Mouse (Mus musculus): ENCODE measurements at regions not wholly inside any gene's neighbourhood (a gene's known extent, or its start where the extent isn't known, plus 50 kb on each side); places are given as distances from the start of the nearest gene placed in this dataset.
A peak's percentile ranks its signal among the peaks of the same experiment; 100 is the strongest.

DNA sequence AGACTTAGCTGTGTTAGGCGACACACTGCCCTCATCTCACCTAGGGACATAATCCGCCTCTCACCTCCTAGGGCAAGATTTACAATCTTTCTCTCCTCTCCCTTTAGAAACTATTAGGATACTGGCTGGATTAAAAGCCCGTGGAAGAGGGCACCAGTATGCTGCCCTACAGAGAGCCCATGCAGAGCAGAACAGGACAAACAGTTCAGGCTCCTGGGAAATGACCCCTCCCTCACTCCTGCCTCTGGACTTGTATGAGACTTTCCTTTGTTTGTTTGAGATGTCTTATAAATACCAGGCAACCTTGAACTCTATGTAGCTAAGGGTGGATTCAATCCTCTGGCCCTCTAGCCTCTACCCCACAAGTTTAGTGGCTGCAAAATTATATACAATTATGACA is 81.8 kb upstream of the Barx2 start:
- Histone ChIP-seq H3K4me1 (peaks cover 12% of the 10 kb centered on the region), H3K9ac (no peak overlapping the region), H3K4me3 (no peak overlapping the region), H3K9me3 (replicated peaks) (no peaks in the 10 kb centered on the region), H3K4me2 (no peak overlapping the region), H3K36me3 (ENCODE audit: poor library complexity, severe bottlenecking) (no peaks in the 10 kb centered on the region), H3K27ac (no peak overlapping the region), H3K27me3 (no peaks in the 10 kb centered on the region)
- 59% methylated on average over 3 of the region's 3 CpGs for whole genome bisulfite sequencing
- ATAC-seq, result no peak

- 69% methylated on average over 4 of the region's 4 CpGs for WGBS
These were observed 82.4 kb upstream of the Barx2 start for GRCm38 (mm10) chr9:31995700-31996099.

DNA sequence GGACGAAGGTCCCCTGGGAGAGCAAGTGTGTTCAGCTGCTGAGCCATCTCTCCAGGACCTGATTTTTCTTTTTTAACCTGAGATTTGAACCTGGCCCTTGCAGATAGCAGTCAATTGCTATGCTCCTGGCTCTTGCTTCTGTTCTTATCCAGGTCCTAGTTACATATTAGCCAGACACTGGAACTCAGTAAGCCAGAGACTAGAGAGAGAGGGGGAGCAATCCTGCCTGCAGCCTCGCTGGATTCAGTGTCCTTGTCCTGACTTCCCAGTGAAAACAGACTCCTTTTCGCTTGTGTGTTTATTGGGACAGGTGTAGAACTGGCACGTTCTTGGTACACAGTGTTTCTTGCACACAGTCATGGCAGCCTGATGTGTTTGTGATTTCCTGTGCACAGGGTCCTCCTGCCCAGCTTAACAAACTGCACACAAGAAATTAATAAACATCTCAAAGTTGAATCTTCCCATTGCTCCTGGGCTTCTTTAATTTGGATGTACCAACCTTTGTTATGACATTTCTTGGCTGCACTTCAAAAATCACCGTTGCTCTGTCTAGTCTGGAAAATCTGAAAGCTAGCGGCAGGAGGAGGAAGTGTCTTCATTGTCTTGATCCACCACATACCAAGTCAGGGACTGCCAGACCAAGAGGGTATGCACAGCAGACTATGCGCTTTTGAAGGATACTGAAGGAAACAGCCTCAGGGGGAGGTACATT is 83.4 kb upstream of the Barx2 start:
- ATAC-seq, result no peak
- WGBS, result 65% methylated on average over 7 of the region's 7 CpGs
- Histone ChIP-seq H3K9ac (no peak overlapping the region), H3K36me3 (ENCODE audit: poor library complexity, severe bottlenecking) (no peaks in the 10 kb centered on the region), H3K27me3 (no peaks in the 10 kb centered on the region), H3K4me1 (peaks cover 7% of the 10 kb centered on the region; the same call in 1 of the 2 replicates), H3K4me3 (no peak overlapping the region), H3K27ac (no peak overlapping the region), H3K4me2 (no peak overlapping the region), H3K9me3 (replicated peaks) (no peaks in the 10 kb centered on the region)

More at GRCm38 (mm10) chr9:31995700-31996099, 82.4 kb upstream of the Barx2 start:
- H3K4me3 ChIP-seq, result no peak overlapping the region
- no peak overlapping the region for H3K4me2 ChIP-seq
- ATAC-seq, result no peak
- H3K9me3 ChIP-seq (replicated peaks), result no peaks in the 10 kb centered on the region
- no peaks in the 10 kb centered on the region for H3K27me3 ChIP-seq
- peaks cover 7% of the 10 kb centered on the region; the same call in 1 of the 2 replicates for H3K4me1 ChIP-seq
- no peak overlapping the region for H3K27ac ChIP-seq
- H3K36me3 ChIP-seq (ENCODE audit: poor library complexity, severe bottlenecking), result no peaks in the 10 kb centered on the region
- no peak overlapping the region for H3K9ac ChIP-seq

- no peak overlapping the region for H3K9ac ChIP-seq
- no peaks in the 10 kb centered on the region for H3K36me3 ChIP-seq (ENCODE audit: poor library complexity, severe bottlenecking)
- H3K4me2 ChIP-seq, result no peak overlapping the region
- peak; percentile 33; the same call in 1 of the 2 replicates for ATAC-seq
- WGBS, result 60% methylated on average over 25 of the region's 25 CpGs
- H3K27me3 ChIP-seq, result no peaks in the 10 kb centered on the region
- H3K27ac ChIP-seq, result 0 out of 2 replicates have a peak overlapping the region, but pooled peaks have one; percentile 14
- peaks cover 7% of the 10 kb centered on the region; the same call in 1 of the 2 replicates for H3K4me1 ChIP-seq
- no peaks in the 10 kb centered on the region for H3K9me3 ChIP-seq (replicated peaks)
- H3K4me3 ChIP-seq, result no peak overlapping the region
These were observed 84.2 kb upstream of the Barx2 start for GRCm38 (mm10) chr9:31997178-31998097.

- Histone ChIP-seq H3K27ac (no peak overlapping the region), H3K9me3 (replicated peaks) (no peaks in the 10 kb centered on the region), H3K4me2 (no peak overlapping the region), H3K4me3 (no peak overlapping the region), H3K4me1 (peaks cover 7% of the 10 kb centered on the region; the same call in 1 of the 2 replicates), H3K27me3 (no peaks in the 10 kb centered on the region), H3K9ac (no peak overlapping the region), H3K36me3 (ENCODE audit: poor library complexity, severe bottlenecking) (no peaks in the 10 kb centered on the region)
- ATAC-seq, result no peak
- WGBS, result 70% methylated on average over 4 of the region's 4 CpGs
These were observed 85.4 kb upstream of the Barx2 start for GRCm38 (mm10) chr9:31998488-31999280.

GRCm38 (mm10) chr9:31999760-32000159 is 86.5 kb upstream of the Barx2 start:
- no peak overlapping the region for H3K4me2 ChIP-seq
- no peak overlapping the region for H3K27ac ChIP-seq
- peaks cover 7% of the 10 kb centered on the region; the same call in 1 of the 2 replicates for H3K4me1 ChIP-seq
- WGBS, result 71% methylated on average over 1 of the region's 1 CpGs
- H3K4me3 ChIP-seq, result no peak overlapping the region
- no peaks in the 10 kb centered on the region for H3K27me3 ChIP-seq
- no peaks in the 10 kb centered on the region for H3K36me3 ChIP-seq (ENCODE audit: poor library complexity, severe bottlenecking)
- ATAC-seq, result no peak
- H3K9me3 ChIP-seq (replicated peaks), result no peaks in the 10 kb centered on the region
- H3K9ac ChIP-seq, result no peak overlapping the region

- Histone ChIP-seq H3K4me2 (no peak overlapping the region), H3K4me3 (no peak overlapping the region), H3K36me3 (ENCODE audit: poor library complexity, severe bottlenecking) (no peaks in the 10 kb centered on the region), H3K9ac (no peak overlapping the region), H3K27ac (no peak overlapping the region), H3K9me3 (replicated peaks) (no peaks in the 10 kb centered on the region), H3K27me3 (no peaks in the 10 kb centered on the region), H3K4me1 (no peaks in the 10 kb centered on the region)
- ATAC-seq, result no peak
- 82% methylated on average over 4 of the region's 4 CpGs for whole genome bisulfite sequencing
These were observed 89.7 kb upstream of the Barx2 start for GRCm38 (mm10) chr9:32002924-32003323.

GRCm38 (mm10) chr9:32003730-32004129 is 90.5 kb upstream of the Barx2 start:
- ATAC-seq, result no peak
- Histone ChIP-seq H3K36me3 (ENCODE audit: poor library complexity, severe bottlenecking) (no peaks in the 10 kb centered on the region), H3K27me3 (no peaks in the 10 kb centered on the region), H3K9me3 (replicated peaks) (no peaks in the 10 kb centered on the region), H3K9ac (no peak overlapping the region), H3K27ac (no peak overlapping the region), H3K4me2 (no peak overlapping the region), H3K4me1 (no peaks in the 10 kb centered on the region), H3K4me3 (no peak overlapping the region)
- 93% methylated on average over 7 of the region's 7 CpGs for WGBS

GRCm38 (mm10) chr9:32005348-32005747 is 92.1 kb upstream of the Barx2 start:
- no peaks in the 10 kb centered on the region for H3K27me3 ChIP-seq
- H3K9me3 ChIP-seq (replicated peaks), result no peaks in the 10 kb centered on the region
- H3K4me1 ChIP-seq, result no peaks in the 10 kb centered on the region
- H3K4me3 ChIP-seq, result no peak overlapping the region
- H3K4me2 ChIP-seq, result no peak overlapping the region
- no peak overlapping the region for H3K9ac ChIP-seq
- H3K27ac ChIP-seq, result no peak overlapping the region
- no peak for ATAC-seq
- WGBS, result 51% methylated on average over 9 of the region's 9 CpGs
- H3K36me3 ChIP-seq (ENCODE audit: poor library complexity, severe bottlenecking), result no peaks in the 10 kb centered on the region

- no peak overlapping the region for H3K4me3 ChIP-seq
- no peaks in the 10 kb centered on the region for H3K4me1 ChIP-seq
- H3K9ac ChIP-seq, result no peak overlapping the region
- H3K27ac ChIP-seq, result no peak overlapping the region
- H3K27me3 ChIP-seq, result no peaks in the 10 kb centered on the region
- 81% methylated on average over 4 of the region's 4 CpGs for WGBS
- no peak for ATAC-seq
- no peaks in the 10 kb centered on the region for H3K9me3 ChIP-seq (replicated peaks)
- H3K36me3 ChIP-seq (ENCODE audit: poor library complexity, severe bottlenecking), result no peaks in the 10 kb centered on the region
- no peak overlapping the region for H3K4me2 ChIP-seq
These were observed 93.1 kb upstream of the Barx2 start for GRCm38 (mm10) chr9:32006350-32006749.

- Histone ChIP-seq H3K9ac (no peak overlapping the region), H3K36me3 (ENCODE audit: poor library complexity, severe bottlenecking) (no peaks in the 10 kb centered on the region), H3K9me3 (replicated peaks) (no peaks in the 10 kb centered on the region), H3K4me3 (no peak overlapping the region), H3K4me1 (peaks cover under 1% of the 10 kb centered on the region; the same call in 1 of the 2 replicates), H3K4me2 (no peak overlapping the region), H3K27me3 (no peaks in the 10 kb centered on the region), H3K27ac (no peak overlapping the region)
- WGBS, result 63% methylated on average over 11 of the region's 11 CpGs
- no peak for ATAC-seq
These were observed 97.9 kb upstream of the Barx2 start for GRCm38 (mm10) chr9:32010953-32011770.

Data from forebrain, embryonic 13.5 days (tissue).